Mouse (Mus musculus) limb, embryonic 12.5 days (tissue): Measurements from ENCODE around the gene Map4k4. TPM values are rescaled to one million over a fixed set of nuclear protein-coding genes. Genes with fewer than 3 reads are reported as not detected.

ENCODE experiments used
- ATAC-seq: fragments of 200-750 bp; cut with Nextera tagmentation; 2 replicates; pipeline ENCODE4 v1.8.0; 2017; ENCODE audit warnings: low read depth, moderate TSS enrichment; ENCODE audit not compliant: insufficient number of reproducible peaks, insufficient read depth, low FRiP score, low TSS enrichment
- H3K27ac ChIP-seq: fragments of 300-500 bp; sonication (generic); 2 replicates; pipeline ENCODE4 v1.5.1; 2016; ENCODE audit warnings: mild to moderate bottlenecking, moderate library complexity
- H3K27me3 ChIP-seq: fragments of 300-500 bp; sonication (generic); 2 replicates; pipeline ENCODE4 v1.6.1; 2016; ENCODE audit warnings: mild to moderate bottlenecking, moderate library complexity
- H3K36me3 ChIP-seq: fragments of 300-500 bp; sonication (generic); 2 replicates; pipeline ENCODE4 v1.6.1; 2016; ENCODE audit warnings: mild to moderate bottlenecking, moderate library complexity
- H3K4me1 ChIP-seq: fragments of 300-500 bp; sonication (generic); replicated peaks from 2 replicates; pipeline ENCODE4 v1.6.1; 2016
- H3K4me2 ChIP-seq: fragments of 300-500 bp; sonication (generic); 2 replicates; pipeline ENCODE4 v1.6.1; 2016; ENCODE audit warnings: mild to moderate bottlenecking, moderate library complexity
- H3K4me3 ChIP-seq: fragments of 300-500 bp; sonication (generic); replicated peaks from 2 replicates; pipeline ENCODE4 v1.5.1; 2016; ENCODE audit warnings: mild to moderate bottlenecking
- H3K9ac ChIP-seq: fragments of 300-500 bp; sonication (generic); replicated peaks from 2 replicates; pipeline ENCODE4 v1.6.1; 2016; ENCODE audit warnings: mild to moderate bottlenecking, moderate library complexity
- H3K9me3 ChIP-seq: fragments of 300-500 bp; sonication (generic); 2 replicates; pipeline ENCODE4 v1.6.1; 2016; ENCODE audit warnings: mild to moderate bottlenecking, moderate library complexity
- WGBS: fragments of 180-500 bp; shearing (Covaris S2); methylation state at CpG from one replicate; pipeline ENCODE4 v1.1.7; 2016; 5-methylcytosine and 5-hydroxymethylcytosine counted together
- polyA plus RNA-seq: library from polyadenylated mRNA; unstranded; fragments of >200 nt; fragmentation: Nextera tagmentation; extraction: Ambion mirVana; gene quantifications from 2 replicates; pipeline ENCODE4 v1.2.1, GENCODE M21; 2016

Gene Map4k4
- polyA plus RNA-seq, 1 experiment from 2014 or later = 62.6 TPM

DNA sequence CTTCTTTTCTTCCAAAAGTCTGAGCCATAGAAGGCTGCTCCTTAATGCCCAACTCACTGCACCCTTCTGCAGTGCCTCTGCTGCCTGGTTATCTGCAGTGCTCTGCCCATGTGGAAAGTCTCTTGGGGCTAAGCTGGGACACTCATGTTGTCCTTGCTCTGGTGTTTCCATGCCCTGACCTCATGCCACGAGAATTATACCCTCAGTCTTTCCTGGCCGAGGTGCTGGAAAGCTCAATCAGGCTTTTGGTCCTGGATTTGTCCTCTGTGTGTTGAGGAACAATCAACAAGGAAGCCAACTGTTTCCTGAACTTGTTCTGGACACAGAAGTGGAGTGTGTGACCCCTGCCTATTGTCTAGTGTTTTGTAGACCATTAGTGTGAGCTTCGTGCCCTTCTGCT is 81.3 kb downstream of the Map4k4 start:
- Histone ChIP-seq H3K4me3 (no peak overlapping the region), H3K27ac (no peak overlapping the region), H3K9me3 (no peaks in the 10 kb centered on the region), H3K36me3 (peaks cover 93% of the 10 kb centered on the region), H3K4me2 (no peak overlapping the region), H3K27me3 (no peaks in the 10 kb centered on the region), H3K4me1 (no peaks in the 10 kb centered on the region), H3K9ac (no peak overlapping the region)
- ATAC-seq = no peak
- WGBS = 89% methylated on average over 3 of the region's 3 CpGs

DNA sequence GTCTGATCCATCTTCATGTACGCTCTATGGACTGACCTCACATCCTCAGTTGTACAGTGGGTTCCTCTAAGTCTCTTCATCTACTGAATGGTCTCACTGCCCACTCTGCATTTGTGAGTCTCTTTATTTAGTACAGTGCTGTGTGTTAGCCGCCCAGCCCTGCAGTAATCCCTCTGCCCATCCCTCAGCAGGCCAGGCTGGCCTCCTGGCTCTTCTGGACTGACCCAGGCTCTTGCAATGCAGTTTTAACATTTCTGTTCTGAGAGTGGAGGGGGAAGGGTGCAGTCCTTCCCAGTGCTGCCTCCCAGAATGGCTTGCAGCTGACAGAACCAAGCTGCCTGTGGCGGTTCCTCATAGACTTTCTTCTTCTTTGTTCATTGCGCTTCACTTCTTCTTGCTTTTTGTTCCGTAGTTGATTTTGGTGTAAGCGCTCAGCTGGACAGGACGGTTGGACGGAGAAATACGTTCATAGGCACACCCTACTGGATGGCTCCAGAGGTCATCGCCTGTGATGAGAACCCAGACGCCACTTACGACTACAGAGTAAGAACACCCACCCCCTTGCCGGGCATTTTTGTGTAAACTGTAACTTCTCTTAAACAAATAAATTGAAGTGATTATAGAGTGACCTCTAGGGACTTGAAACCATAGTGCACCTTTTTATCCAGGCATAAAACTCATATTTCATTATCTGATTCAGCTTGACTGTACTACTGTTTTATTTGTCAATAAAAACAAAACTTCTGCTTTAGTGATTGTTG is 82.2 kb downstream of the Map4k4 start:
- ATAC-seq = no peak

DNA sequence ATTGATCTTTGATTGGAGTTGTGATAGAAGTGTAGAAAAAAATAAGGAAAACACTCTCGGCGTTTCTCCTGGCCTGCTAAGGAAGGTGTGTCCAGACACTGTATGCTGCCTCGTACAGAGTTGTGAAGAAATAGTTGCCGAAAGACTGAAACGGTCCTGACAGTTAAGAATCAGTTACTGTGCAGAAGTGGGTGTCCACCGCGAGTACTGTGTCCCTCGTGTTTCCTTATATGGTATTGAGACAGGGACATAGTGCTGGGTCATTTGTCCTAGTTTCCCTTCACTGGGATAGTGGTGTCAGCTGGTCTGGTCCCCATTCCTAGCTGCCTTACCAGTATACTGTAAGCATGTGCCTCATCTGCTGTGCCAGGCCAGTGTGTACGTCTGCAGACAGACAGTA is 83.6 kb downstream of the Map4k4 start:
- no peak overlapping the region for H3K4me3 ChIP-seq
- peaks cover 94% of the 10 kb centered on the region for H3K36me3 ChIP-seq
- H3K27ac ChIP-seq = 0 out of 2 replicates have a peak overlapping the region, but pooled peaks have one; percentile 18
- H3K9ac ChIP-seq = no peak overlapping the region
- no peak overlapping the region for H3K4me2 ChIP-seq
- H3K27me3 ChIP-seq = no peaks in the 10 kb centered on the region
- H3K9me3 ChIP-seq = no peaks in the 10 kb centered on the region
- ATAC-seq = no peak
- H3K4me1 ChIP-seq = no peaks in the 10 kb centered on the region
- WGBS = 87% methylated on average over 9 of the region's 9 CpGs

More for the DNA sequence above, 82.2 kb downstream of the Map4k4 start:
- Histone ChIP-seq H3K4me2 (no peak overlapping the region), H3K36me3 (peaks cover 95% of the 10 kb centered on the region), H3K9ac (no peak overlapping the region), H3K27ac (no peak overlapping the region), H3K27me3 (no peaks in the 10 kb centered on the region), H3K4me1 (no peaks in the 10 kb centered on the region), H3K4me3 (no peak overlapping the region), H3K9me3 (no peaks in the 10 kb centered on the region)
- WGBS = 84% methylated on average over 13 of the region's 13 CpGs

DNA sequence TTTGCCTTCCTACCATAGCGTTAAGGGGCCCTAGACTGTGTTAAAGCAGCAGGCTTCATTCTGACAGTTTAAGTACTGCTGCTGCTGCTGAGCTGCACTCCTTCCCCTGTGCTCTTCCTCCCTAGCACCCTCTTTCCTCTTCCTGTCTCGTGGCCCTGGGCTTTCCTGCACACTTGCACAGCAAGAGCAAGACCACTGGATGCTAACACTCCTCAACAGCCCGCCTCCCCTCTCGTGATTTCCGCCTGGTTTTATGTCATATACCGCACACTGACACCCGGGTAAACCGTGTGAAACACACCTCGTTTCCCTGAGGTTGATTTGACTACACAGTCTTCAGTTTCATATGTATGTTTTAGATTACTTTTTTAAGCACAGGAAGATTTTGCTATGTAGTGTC is 86.1 kb downstream of the Map4k4 start:
- Histone ChIP-seq H3K9me3 (no peaks in the 10 kb centered on the region), H3K27me3 (no peaks in the 10 kb centered on the region), H3K27ac (no peak overlapping the region), H3K4me2 (no peak overlapping the region), H3K36me3 (peaks cover 92% of the 10 kb centered on the region), H3K4me1 (no peaks in the 10 kb centered on the region), H3K9ac (no peak overlapping the region), H3K4me3 (no peak overlapping the region)
- WGBS = 89% methylated on average over 9 of the region's 9 CpGs
- no peak for ATAC-seq

DNA sequence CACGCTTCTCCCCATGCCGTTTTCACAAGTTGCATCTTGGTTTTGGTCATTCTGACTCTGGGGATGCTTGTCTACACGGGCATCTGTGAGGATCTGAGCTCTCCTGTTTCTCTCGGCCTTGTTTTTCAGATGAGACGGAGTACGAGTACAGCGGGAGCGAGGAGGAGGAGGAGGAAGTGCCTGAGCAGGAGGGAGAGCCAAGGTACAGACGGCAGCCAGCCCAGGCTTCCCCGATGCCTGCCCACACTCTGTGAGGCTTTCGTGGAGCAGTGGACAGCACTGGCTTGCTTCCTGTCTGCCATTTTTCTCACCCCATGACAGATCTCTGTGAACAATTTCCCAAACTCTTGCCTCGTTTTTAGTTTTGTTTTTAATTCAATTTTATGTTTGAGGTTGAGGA is 88.1 kb downstream of the Map4k4 start:
- no peak overlapping the region for H3K4me3 ChIP-seq
- H3K4me2 ChIP-seq = no peak overlapping the region
- 86% methylated on average over 12 of the region's 12 CpGs for WGBS
- H3K36me3 ChIP-seq = peaks cover 96% of the 10 kb centered on the region
- ATAC-seq = no peak
- H3K27me3 ChIP-seq = no peaks in the 10 kb centered on the region
- no peak overlapping the region for H3K27ac ChIP-seq
- H3K4me1 ChIP-seq = no peaks in the 10 kb centered on the region
- no peaks in the 10 kb centered on the region for H3K9me3 ChIP-seq
- H3K9ac ChIP-seq = no peak overlapping the region

DNA sequence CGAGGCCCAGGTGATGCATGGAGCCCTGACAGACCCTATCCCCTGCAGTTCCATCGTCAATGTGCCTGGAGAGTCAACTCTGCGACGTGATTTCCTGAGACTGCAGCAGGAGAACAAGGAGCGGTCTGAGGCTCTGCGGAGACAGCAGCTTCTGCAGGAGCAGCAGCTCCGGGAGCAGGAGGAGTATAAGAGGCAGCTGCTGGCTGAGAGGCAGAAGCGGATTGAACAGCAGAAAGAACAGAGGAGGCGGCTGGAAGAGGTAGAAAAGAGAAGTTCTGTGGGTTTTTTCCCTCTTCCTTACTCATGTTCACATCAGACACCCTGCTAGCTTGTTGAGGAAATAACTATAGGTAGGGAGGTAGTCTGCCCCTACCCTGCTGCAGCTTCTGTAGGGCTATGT is 89.3 kb downstream of the Map4k4 start:
- Histone ChIP-seq H3K36me3 (peaks cover 97% of the 10 kb centered on the region), H3K4me3 (no peak overlapping the region), H3K27me3 (no peaks in the 10 kb centered on the region), H3K9ac (no peak overlapping the region), H3K4me1 (no peaks in the 10 kb centered on the region), H3K9me3 (no peaks in the 10 kb centered on the region), H3K4me2 (no peak overlapping the region), H3K27ac (no peak overlapping the region)
- 92% methylated on average over 9 of the region's 9 CpGs for WGBS
- ATAC-seq = no peak

DNA sequence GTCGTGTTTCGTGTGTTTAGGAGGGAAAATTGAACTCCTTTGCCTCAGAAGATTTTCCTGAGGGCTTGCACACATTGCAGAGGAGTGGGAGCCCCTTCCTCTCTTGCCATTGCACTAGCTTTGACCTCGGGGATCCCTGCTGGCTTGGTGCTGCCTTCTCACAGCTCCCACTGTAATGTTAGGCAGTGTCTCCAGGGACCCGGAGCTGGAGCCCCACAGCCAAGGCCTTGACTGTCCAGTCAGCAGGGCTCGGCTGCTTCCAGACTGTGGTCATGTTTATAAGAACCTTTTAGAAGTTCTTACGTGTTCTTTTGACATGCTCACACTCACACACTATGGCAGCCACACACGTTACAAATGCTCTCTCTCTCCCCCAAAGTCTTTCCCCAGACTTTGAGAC is 93.2 kb downstream of the Map4k4 start:
- H3K36me3 ChIP-seq = peaks cover 97% of the 10 kb centered on the region
- no peak for ATAC-seq
- H3K4me2 ChIP-seq = no peak overlapping the region
- whole genome bisulfite sequencing = 91% methylated on average over 7 of the region's 7 CpGs
- no peaks in the 10 kb centered on the region for H3K4me1 ChIP-seq
- H3K9me3 ChIP-seq = no peaks in the 10 kb centered on the region
- no peaks in the 10 kb centered on the region for H3K27me3 ChIP-seq
- H3K9ac ChIP-seq = no peak overlapping the region
- no peak overlapping the region for H3K4me3 ChIP-seq
- H3K27ac ChIP-seq = no peak overlapping the region

DNA sequence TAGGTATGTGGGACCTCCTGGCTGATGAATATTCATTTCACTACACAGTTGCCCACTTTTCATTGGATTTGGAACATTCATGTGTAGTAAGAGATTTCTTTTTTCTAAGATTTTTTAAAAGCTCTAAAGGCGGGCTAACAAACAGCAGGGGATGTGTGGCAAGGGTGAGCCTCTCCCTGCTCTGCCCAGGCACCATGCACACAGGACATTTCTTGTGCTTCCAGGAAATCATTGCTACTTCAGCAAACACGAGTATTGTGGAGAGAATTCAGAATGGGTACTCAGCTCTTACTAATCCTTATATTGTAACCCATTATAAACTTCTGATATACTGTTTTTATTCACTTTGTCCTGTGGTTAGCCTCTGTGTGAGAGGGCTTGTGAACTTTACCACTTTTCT is 94.9 kb downstream of the Map4k4 start:
- Histone ChIP-seq H3K27ac (no peak overlapping the region), H3K4me2 (no peak overlapping the region), H3K4me3 (no peak overlapping the region), H3K9ac (no peak overlapping the region), H3K36me3 (peaks cover 96% of the 10 kb centered on the region), H3K4me1 (no peaks in the 10 kb centered on the region), H3K9me3 (no peaks in the 10 kb centered on the region), H3K27me3 (no peaks in the 10 kb centered on the region)
- 91% methylated on average over 2 of the region's 2 CpGs for WGBS
- no peak for ATAC-seq

DNA sequence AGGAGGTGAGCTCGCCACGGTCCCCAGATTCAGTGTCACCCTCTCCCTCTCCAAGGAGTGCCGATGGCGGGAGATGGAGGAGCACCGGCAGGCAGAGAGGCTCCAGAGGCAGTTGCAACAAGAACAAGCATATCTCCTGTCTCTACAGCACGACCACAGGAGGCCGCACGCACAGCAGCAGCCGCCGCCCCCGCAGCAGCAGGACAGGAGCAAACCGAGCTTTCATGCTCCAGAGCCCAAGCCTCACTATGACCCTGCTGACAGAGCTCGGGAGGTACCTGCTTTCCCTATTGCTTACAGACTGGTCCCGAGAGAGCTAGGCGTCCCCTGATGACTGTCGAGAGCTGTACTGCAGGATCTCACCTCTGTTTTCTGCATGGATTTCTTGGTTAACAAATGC is 99.8 kb downstream of the Map4k4 start:
- no peaks in the 10 kb centered on the region for H3K27me3 ChIP-seq
- H3K4me3 ChIP-seq = no peak overlapping the region
- no peaks in the 10 kb centered on the region for H3K4me1 ChIP-seq
- no peak overlapping the region for H3K4me2 ChIP-seq
- peaks cover 97% of the 10 kb centered on the region for H3K36me3 ChIP-seq
- no peaks in the 10 kb centered on the region for H3K9me3 ChIP-seq
- 90% methylated on average over 16 of the region's 16 CpGs for WGBS
- ATAC-seq = no peak
- H3K9ac ChIP-seq = no peak overlapping the region
- no peak overlapping the region for H3K27ac ChIP-seq

DNA sequence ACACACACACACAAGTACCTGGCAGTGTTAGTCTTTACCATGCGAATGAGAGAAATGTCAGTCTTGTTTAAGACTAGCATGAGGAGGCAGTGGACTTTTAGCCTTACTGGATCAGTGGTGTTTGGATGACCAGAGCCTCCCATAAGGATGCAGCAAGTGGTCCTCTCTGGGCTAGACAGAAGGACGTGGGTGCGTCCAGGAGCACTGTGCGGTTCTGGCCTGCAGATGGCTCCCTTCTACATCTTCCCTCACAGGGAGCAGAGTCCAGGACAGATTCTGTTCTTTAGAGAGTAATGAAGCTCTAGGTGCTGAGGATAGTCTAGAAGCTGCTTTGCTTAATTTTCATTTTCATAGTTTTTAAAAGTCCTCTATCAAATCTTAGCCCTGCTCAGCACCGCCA is 100.2 kb downstream of the Map4k4 start:
- Histone ChIP-seq H3K27ac (no peak overlapping the region), H3K9ac (no peak overlapping the region), H3K4me2 (no peak overlapping the region), H3K27me3 (no peaks in the 10 kb centered on the region), H3K9me3 (no peaks in the 10 kb centered on the region), H3K4me1 (no peaks in the 10 kb centered on the region), H3K4me3 (no peak overlapping the region), H3K36me3 (peaks cover 97% of the 10 kb centered on the region)
- ATAC-seq = no peak
- WGBS = 71% methylated on average over 5 of the region's 5 CpGs

DNA sequence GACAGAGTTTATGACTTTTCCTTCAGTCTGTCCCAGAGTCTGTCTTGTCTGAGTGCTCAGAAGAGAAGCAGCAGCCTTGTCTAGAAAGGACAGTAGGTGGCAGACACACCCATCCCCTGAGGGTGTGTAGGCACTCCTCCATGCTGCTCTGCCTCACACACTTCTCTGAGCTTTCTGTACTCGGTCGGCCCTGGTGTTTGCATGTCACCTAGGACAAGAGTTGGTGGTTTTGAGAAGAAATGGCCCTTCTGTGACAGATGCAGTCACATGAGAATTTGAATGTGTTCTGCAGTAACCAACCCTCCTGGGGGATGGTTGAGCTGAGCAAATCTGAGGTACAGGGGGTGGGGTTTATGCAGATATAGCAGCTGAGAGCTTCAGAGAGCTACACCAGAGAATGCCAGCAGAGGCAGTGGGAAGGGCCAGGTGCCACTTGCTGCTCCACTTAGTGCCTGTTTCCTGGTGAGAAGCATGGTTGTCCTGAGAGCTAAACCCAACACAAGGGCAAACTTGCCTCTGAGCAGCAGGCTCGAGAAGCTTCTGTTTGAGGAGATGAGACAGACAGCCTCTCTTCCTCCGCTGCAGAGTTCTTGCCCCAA is 101.5 kb downstream of the Map4k4 start:
- Histone ChIP-seq H3K9ac (no peak overlapping the region), H3K27ac (no peak overlapping the region), H3K4me3 (no peak overlapping the region), H3K4me2 (no peak overlapping the region), H3K36me3 (peaks cover 97% of the 10 kb centered on the region), H3K27me3 (no peaks in the 10 kb centered on the region), H3K9me3 (no peaks in the 10 kb centered on the region), H3K4me1 (no peaks in the 10 kb centered on the region)
- WGBS = 87% methylated on average over 4 of the region's 4 CpGs
- ATAC-seq = no peak
